Mouse (Mus musculus) heart, postnatal 0 days (tissue): ENCODE measurements at regions not wholly inside any gene's neighbourhood (a gene's known extent, or its start where the extent isn't known, plus 50 kb on each side); places are given as distances from the start of the nearest gene placed in this dataset.

Experiments used
- ATAC-seq: fragments of 200-750 bp; cut with Nextera tagmentation; 2 replicates; pipeline ENCODE4 v1.8.0; 2017; ENCODE audit warnings: low read depth, moderate number of reproducible peaks, moderate library complexity; ENCODE audit not compliant: insufficient read depth
- DNase-seq: peaks from one replicate; pipeline ENCODE4 v3.0.0-alpha.2; 2016; ENCODE audit warnings: low spot score
- H3K27ac ChIP-seq: fragments of 300-500 bp; sonication (generic); 2 replicates; pipeline ENCODE4 v1.5.1; 2014; ENCODE audit warnings: low read depth, mild to moderate bottlenecking
- H3K27me3 ChIP-seq: fragments of 300-500 bp; sonication (generic); 2 replicates; pipeline ENCODE4 v1.6.1; 2014; ENCODE audit warnings: low read length, mixed read lengths; ENCODE audit not compliant: control insufficient read depth, insufficient read depth
- H3K36me3 ChIP-seq: fragments of 300-500 bp; sonication (generic); replicated peaks from 2 replicates; pipeline ENCODE4 v1.6.1; 2014; ENCODE audit warnings: low read length, mixed read lengths; ENCODE audit not compliant: control insufficient read depth, insufficient read depth
- H3K4me1 ChIP-seq: fragments of 300-500 bp; sonication (generic); 2 replicates; pipeline ENCODE4 v1.6.1; 2014; ENCODE audit warnings: antibody characterized with exemption; ENCODE audit not compliant: control insufficient read depth, insufficient read depth
- H3K4me2 ChIP-seq: fragments of 300-500 bp; sonication (generic); 2 replicates; pipeline ENCODE4 v1.6.1; 2014; ENCODE audit warnings: low read depth, mild to moderate bottlenecking, low read length, moderate library complexity
- H3K4me3 ChIP-seq: fragments of 300-500 bp; sonication (generic); 2 replicates; pipeline ENCODE4 v1.5.1; 2014; ENCODE audit warnings: low read depth, low read length
- H3K9ac ChIP-seq: fragments of 300-500 bp; sonication (generic); replicated peaks from 2 replicates; pipeline ENCODE4 v1.6.1; 2014; ENCODE audit warnings: low read depth, low read length, mixed read lengths
- H3K9me3 ChIP-seq: fragments of 300-500 bp; sonication (generic); replicated peaks from 2 replicates; pipeline ENCODE4 v1.6.1; 2016; ENCODE audit warnings: low read length; ENCODE audit not compliant: control insufficient read depth
- CTCF ChIP-seq: IDR thresholded peaks from 2 replicates; pipeline ENCODE4 v1.5.1; 2016; ENCODE audit warnings: antibody characterized with exemption, control low read depth, low read depth
- EP300 ChIP-seq: IDR thresholded peaks from 2 replicates; pipeline ENCODE4 v1.6.1; 2016; ENCODE audit warnings: antibody characterized with exemption, low read depth
- WGBS: fragments of 180-500 bp; shearing (Covaris S2); extraction: QIAGEN DNeasy Blood & Tissue Kit; methylation state at CpG from one replicate; pipeline ENCODE4 v1.1.7; 2014; 5-methylcytosine and 5-hydroxymethylcytosine counted together

- DNase-seq (no peak), ATAC-seq (no peak)
- Histone ChIP-seq H3K4me1 (no peaks in the 10 kb centered on the region), H3K36me3 (no peaks in the 10 kb centered on the region), H3K27ac (no peak overlapping the region), H3K9ac (no peak overlapping the region), H3K4me2 (no peak overlapping the region), H3K9me3 (no peaks in the 10 kb centered on the region), H3K27me3 (no peaks in the 10 kb centered on the region), H3K4me3 (no peak overlapping the region)
- TF ChIP-seq CTCF (0 out of 2 replicates have a peak, but pooled peaks have one; percentile 3), EP300 (no peak)
- WGBS = 85% methylated on average over 3 of the region's 3 CpGs
These were observed 93.2 kb upstream of the Lhx1 start for GRCm38 (mm10) chr11:84618576-84618975.

GRCm38 (mm10) chr11:84612982-84613720 is 87.8 kb upstream of the Lhx1 start:
- H3K9ac ChIP-seq = no peak overlapping the region
- DNase-seq (no peak), ATAC-seq (no peak)
- no peaks in the 10 kb centered on the region for H3K36me3 ChIP-seq
- TF ChIP-seq EP300 (no peak), CTCF (no peak)
- 44% methylated on average over 9 of the region's 9 CpGs for WGBS
- H3K27me3 ChIP-seq = no peaks in the 10 kb centered on the region
- H3K4me3 ChIP-seq = no peak overlapping the region
- no peaks in the 10 kb centered on the region for H3K4me1 ChIP-seq
- H3K27ac ChIP-seq = no peak overlapping the region
- H3K4me2 ChIP-seq = no peak overlapping the region
- H3K9me3 ChIP-seq = no peaks in the 10 kb centered on the region

- no peak for ATAC-seq
These were observed 86.2 kb upstream of the Lhx1 start for GRCm38 (mm10) chr11:84611625-84611879.

GRCm38 (mm10) chr11:84610774-84611624 is 85.7 kb upstream of the Lhx1 start:
- no peak for ATAC-seq
- Histone ChIP-seq H3K27ac (no peak overlapping the region), H3K9me3 (no peaks in the 10 kb centered on the region), H3K27me3 (0 out of 2 replicates have a peak, but pooled peaks cover 6% of the 10 kb centered on the region), H3K4me2 (no peak overlapping the region), H3K36me3 (no peaks in the 10 kb centered on the region), H3K4me1 (no peaks in the 10 kb centered on the region), H3K4me3 (no peak overlapping the region), H3K9ac (no peak overlapping the region)
- no peak for TF ChIP-seq EP300
- TF ChIP-seq CTCF = no peak
- 77% methylated on average over 7 of the region's 7 CpGs for WGBS
- DNase-seq = no peak

More at GRCm38 (mm10) chr11:84611625-84611879, 86.2 kb upstream of the Lhx1 start:
- Histone ChIP-seq H3K36me3 (no peaks in the 10 kb centered on the region), H3K4me2 (no peak overlapping the region), H3K9me3 (no peaks in the 10 kb centered on the region), H3K4me1 (no peaks in the 10 kb centered on the region), H3K9ac (no peak overlapping the region), H3K4me3 (no peak overlapping the region), H3K27ac (no peak overlapping the region), H3K27me3 (0 out of 2 replicates have a peak, but pooled peaks cover 6% of the 10 kb centered on the region)
- DNase-seq = no peak
- 54% methylated on average over 4 of the region's 4 CpGs for WGBS
- TF ChIP-seq EP300 (no peak), CTCF (no peak)

GRCm38 (mm10) chr11:84604781-84605180 is 79.4 kb upstream of the Lhx1 start:
- H3K9me3 ChIP-seq = no peaks in the 10 kb centered on the region
- TF ChIP-seq CTCF = no peak
- TF ChIP-seq EP300 = no peak
- WGBS = 9% methylated on average over 6 of the region's 6 CpGs

More at GRCm38 (mm10) chr11:84604781-84605180, 79.4 kb upstream of the Lhx1 start:
- Histone ChIP-seq H3K4me3 (no peak overlapping the region), H3K36me3 (no peaks in the 10 kb centered on the region), H3K4me1 (no peaks in the 10 kb centered on the region), H3K27ac (no peak overlapping the region), H3K27me3 (peaks cover 12% of the 10 kb centered on the region; the same call in 1 of the 2 replicates), H3K4me2 (no peak overlapping the region), H3K9ac (no peak overlapping the region)
- ATAC-seq (no peak), DNase-seq (no peak)
